Comparison of ENCODE assay signal across 10 mouse cellular contexts in genomic region chr2:105669881-105670730, GRCm38 (mm10). TPM values are rescaled to one million over a fixed set of nuclear protein-coding genes. Genes with fewer than 3 reads are reported as not detected.
DNase-seq lines count a peak whose midpoint lies in the region; ATAC-seq and TF ChIP-seq lines count a peak whose summit lies in the region.
"Had no signal": no experiment of that assay in that cellular context is flagged by ENCODE, and none has a peak within 500 bp of the region (broad histone marks: within the 10 kb centered on the region; RNA-seq: fewer than 3 reads in every experiment).

No protein-coding gene starts in this region.

- peak; percentile 66 for DNase-seq in cerebellum, adult 9-11 months
- peak; percentile 50 for DNase-seq in forebrain, embryonic 10.5 days (ENCODE audit: extremely low spot score, low spot score)
- DNase-seq in gastrocnemius, adult 8-10 months (ENCODE audit: low spot score in 2 of 2), result no peak
- DNase-seq in adrenal gland, postnatal 25 days, result no peak
- no peak for DNase-seq in lung, postnatal 0 days (ENCODE audit: low spot score)
- DNase-seq: heart, adult 11 months; lung, embryonic 14.5 days; thymus, postnatal 14 days had no signal

- 0 out of 2 replicates have a peak overlapping the region, but pooled peaks have one; percentile 13 for H3K4me2 ChIP-seq in intestine, postnatal 0 days (replicated peaks; ENCODE audit: low read depth)
- no peak overlapping the region for H3K4me2 ChIP-seq in lung, postnatal 0 days (replicated peaks; ENCODE audit: low read depth, low read length)
- H3K4me2 ChIP-seq: lung, embryonic 14.5 days had no signal

- 0 out of 2 replicates have a peak, but pooled peaks have one; percentile 23 for ATAC-seq in intestine, postnatal 0 days
- no peak for ATAC-seq in lung, postnatal 0 days

- peak overlapping the region; percentile 99 for H3K27ac ChIP-seq in forebrain, embryonic 10.5 days
- no peak overlapping the region for H3K27ac ChIP-seq in intestine, postnatal 0 days (ENCODE audit: low read depth, low read length)
- H3K27ac ChIP-seq in olfactory bulb, adult 2 months (ENCODE audit: insufficient read depth, low read depth, low read length), result peak overlapping the region; percentile 43
- H3K27ac ChIP-seq in lung, postnatal 0 days (ENCODE audit: low read length), result no peak overlapping the region

- H3K36me3 ChIP-seq in forebrain, embryonic 10.5 days (replicated peaks), result no peaks in the 10 kb centered on the region
- no peaks in the 10 kb centered on the region for H3K36me3 ChIP-seq in intestine, postnatal 0 days (ENCODE audit: control insufficient read depth, insufficient read depth)
- no peaks in the 10 kb centered on the region for H3K36me3 ChIP-seq in lung, postnatal 0 days (ENCODE audit: insufficient read depth, low read length)

- TF ChIP-seq EP300 in lung, postnatal 0 days (IDR thresholded peaks at IDR 0.05), result no peak

- H3K27me3 ChIP-seq in forebrain, embryonic 10.5 days (ENCODE audit: poor library complexity, severe bottlenecking), result peaks cover 100% of the 10 kb centered on the region
- H3K27me3 ChIP-seq in intestine, postnatal 0 days (replicated peaks; ENCODE audit: control insufficient read depth, insufficient read depth, low read length), result peaks cover 99% of the 10 kb centered on the region
- peaks cover 92% of the 10 kb centered on the region for H3K27me3 ChIP-seq in lung, postnatal 0 days (replicated peaks; ENCODE audit: insufficient read depth, low read length)

- H3K9me3 ChIP-seq in forebrain, embryonic 10.5 days, result no peaks in the 10 kb centered on the region
- no peaks in the 10 kb centered on the region for H3K9me3 ChIP-seq in intestine, postnatal 0 days (ENCODE audit: control insufficient read depth)
- no peaks in the 10 kb centered on the region for H3K9me3 ChIP-seq in lung, postnatal 0 days (ENCODE audit: low read length)

- peak overlapping the region; percentile 88 for H3K4me3 ChIP-seq in forebrain, embryonic 10.5 days
- 0 out of 2 replicates have a peak overlapping the region, but pooled peaks have one; percentile 18 for H3K4me3 ChIP-seq in intestine, postnatal 0 days (ENCODE audit: low read depth, low read length)
- peak overlapping the region; percentile 40 for H3K4me3 ChIP-seq in olfactory bulb, adult 2 months (ENCODE audit: insufficient read depth, low read depth, low read length)
- H3K4me3 ChIP-seq in lung, postnatal 0 days (ENCODE audit: low read depth, low read length), result no peak overlapping the region

- no peak for TF ChIP-seq POLR2A in olfactory bulb, adult 2 months (IDR thresholded peaks at IDR 0.05; ENCODE audit: insufficient read depth, low read depth, low read length)

- no peak overlapping the region for H3K9ac ChIP-seq in intestine, postnatal 0 days (ENCODE audit: low read depth, low read length)
- H3K9ac ChIP-seq in lung, postnatal 0 days (replicated peaks; ENCODE audit: low read depth), result no peak overlapping the region
- H3K9ac ChIP-seq: lung, embryonic 14.5 days had no signal

- H3K4me1 ChIP-seq in forebrain, embryonic 10.5 days, result peaks cover 95% of the 10 kb centered on the region
- H3K4me1 ChIP-seq in intestine, postnatal 0 days (replicated peaks; ENCODE audit: control insufficient read depth, insufficient read depth, low read length), result 0 out of 2 replicates have a peak, but pooled peaks cover 2% of the 10 kb centered on the region
- peaks cover 37% of the 10 kb centered on the region for H3K4me1 ChIP-seq in olfactory bulb, adult 2 months (ENCODE audit: control insufficient read depth, insufficient read depth, low read length)
- peaks cover 7% of the 10 kb centered on the region for H3K4me1 ChIP-seq in lung, postnatal 0 days (ENCODE audit: insufficient read depth, low read depth, low read length)

- TF ChIP-seq CTCF in intestine, postnatal 0 days (IDR thresholded peaks at IDR 0.05; ENCODE audit: low read depth), result no peak
- TF ChIP-seq CTCF in olfactory bulb, adult 2 months (IDR thresholded peaks at IDR 0.05; ENCODE audit: insufficient read depth, low read depth, low read length), result no peak
- TF ChIP-seq CTCF in lung, postnatal 0 days (IDR thresholded peaks at IDR 0.05), result no peak

- WGBS in forebrain, embryonic 10.5 days, result 1% methylated on average over 29 of the region's 29 CpGs
- WGBS in intestine, postnatal 0 days, result 3% methylated on average over 29 of the region's 29 CpGs
- 33% methylated on average over 29 of the region's 29 CpGs for WGBS in olfactory bulb, adult 2 months
- 3% methylated on average over 29 of the region's 29 CpGs for WGBS in lung, postnatal 0 days

RNA-seq across cellular contexts. Expression of gene Pax6, which starts 1.4 kb away (rescaled TPM):
- 76.8 and 79.6 TPM in 2 replicates for polyA plus RNA-seq in forebrain, embryonic 10.5 days (2016; fragmentation: Nextera tagmentation; extraction: Ambion mirVana)
- 0.43 and 0.51 TPM in 2 replicates for polyA plus RNA-seq in intestine, postnatal 0 days (2015; fragmentation: Nextera tagmentation; extraction: Ambion mirVana)
- polyA plus RNA-seq in olfactory bulb, adult 2 months (2012; ENCODE audit: insufficient read depth, insufficient read length, low replicate concordance, missing spikeins), result not detected in 2 replicates
- not detected for total RNA-seq in gastrocnemius, adult 8-10 months (2022)
- total RNA-seq in adrenal gland, postnatal 25 days (2021), result not detected in 2 replicates
- polyA plus RNA-seq in lung, postnatal 0 days (2015; fragmentation: Nextera tagmentation; extraction: Ambion mirVana), result not detected in 2 replicates
- polyA plus RNA-seq: lung, embryonic 14.5 days had no signal

Comparison
In these comparisons a context has a peak if more than half of its experiments do, and no peak if none do; other contexts are left out.
1. DNase-seq: peak in cerebellum, adult 9-11 months (single experiment) and forebrain, embryonic 10.5 days (single experiment); none in gastrocnemius, adult 8-10 months (0 of 2), adrenal gland, postnatal 25 days (single experiment) and lung, postnatal 0 days (single experiment).
2. H3K27ac ChIP-seq: peak in forebrain, embryonic 10.5 days (single experiment) and olfactory bulb, adult 2 months (single experiment); none in intestine, postnatal 0 days (single experiment) and lung, postnatal 0 days (single experiment).